17 mouse cellular contexts compared by ENCODE assay signal in the genomic region with DNA sequence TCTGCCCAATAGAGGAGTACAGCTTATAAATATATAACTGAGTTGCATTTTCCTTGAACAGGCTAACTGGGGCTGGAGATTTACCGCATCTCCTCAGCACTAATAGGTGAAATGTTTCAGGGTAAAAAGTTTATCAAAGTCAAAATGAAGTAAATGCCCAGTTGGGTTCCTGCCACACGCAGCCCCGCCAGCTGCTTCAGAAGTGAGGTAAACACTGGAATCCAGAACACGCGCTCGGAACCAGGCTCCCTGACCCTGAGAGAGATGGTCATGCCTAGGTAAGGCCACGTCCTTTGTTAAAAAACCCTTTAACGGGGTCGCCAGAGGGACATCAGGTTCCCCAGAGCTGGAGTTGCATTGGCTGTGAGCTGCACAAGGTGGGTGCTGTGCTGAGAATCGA. TPM values are rescaled to one million over a fixed set of nuclear protein-coding genes. Genes with fewer than 3 reads are reported as not detected.
DNase-seq lines count a peak whose midpoint lies in the region; ATAC-seq and TF ChIP-seq lines count a peak whose summit lies in the region.
"Had no signal": no experiment of that assay in that cellular context is flagged by ENCODE, and none has a peak within 500 bp of the region (broad histone marks: within the 10 kb centered on the region; RNA-seq: fewer than 3 reads in every experiment).

No protein-coding gene starts in this region.

- H3K27me3 ChIP-seq in heart, adult 2 months (ENCODE audit: control insufficient read depth, insufficient read depth, low read length) = no peaks in the 10 kb centered on the region
- no peaks in the 10 kb centered on the region for H3K27me3 ChIP-seq in heart, embryonic 13.5 days (replicated peaks)
- H3K27me3 ChIP-seq in heart, embryonic 16.5 days (ENCODE audit: control insufficient read depth, insufficient read depth, low read length) = no peaks in the 10 kb centered on the region
- H3K27me3 ChIP-seq: embryonic facial prominence, embryonic 12.5 days; forebrain, embryonic 15.5 days; hindbrain, embryonic 12.5 days had no signal

- no peak for TF ChIP-seq EP300 in heart, adult 2 months (IDR thresholded peaks at IDR 0.05; ENCODE audit: insufficient read depth, low read depth, low read length)

- DNase-seq in heart, adult 2 months = no peak
- no peak for DNase-seq in heart, adult 9 months (ENCODE audit: low spot score in 2 of 2)
- DNase-seq in heart, postnatal 10 days = no peak
- DNase-seq in kidney, postnatal 14 days = no peak
- DNase-seq: adrenal gland, adult 2 months; adrenal gland, postnatal 25 days; cerebellum, adult 8-10 months; cerebellum, postnatal 25 days; kidney, adult 8-10 months had no signal

- peaks cover 20% of the 10 kb centered on the region for H3K79me2 ChIP-seq in heart, adult 2 months (replicated peaks; ENCODE audit: control insufficient read depth, insufficient read depth, low read length)

- no peak for ATAC-seq in heart, embryonic 13.5 days (ENCODE audit: extremely low read depth, insufficient number of reproducible peaks, low FRiP score, low TSS enrichment)
- ATAC-seq in heart, embryonic 16.5 days (replicated peaks; ENCODE audit: extremely low read depth, insufficient read depth, low FRiP score) = no peak
- ATAC-seq: forebrain, embryonic 15.5 days; hindbrain, embryonic 16.5 days; inflammation-experienced regulatory T-cells, adult 6 months; intestine, postnatal 0 days had no signal

- peak overlapping the region; percentile 87 for H3K27ac ChIP-seq in heart, adult 2 months
- peak overlapping the region; percentile 94 for H3K27ac ChIP-seq in heart, embryonic 13.5 days (replicated peaks)
- H3K27ac ChIP-seq in heart, embryonic 16.5 days (ENCODE audit: low read length) = peak overlapping the region; percentile 88
- H3K27ac ChIP-seq: embryonic facial prominence, embryonic 12.5 days; forebrain, embryonic 15.5 days; hindbrain, embryonic 12.5 days had no signal

- H3K4me3 ChIP-seq in heart, adult 2 months = no peak overlapping the region
- no peak overlapping the region for H3K4me3 ChIP-seq in heart, embryonic 13.5 days
- H3K4me3 ChIP-seq in heart, embryonic 16.5 days (ENCODE audit: low read length) = no peak overlapping the region
- H3K4me3 ChIP-seq: embryonic facial prominence, embryonic 12.5 days; forebrain, embryonic 15.5 days; hindbrain, embryonic 12.5 days had no signal

- no peak for TF ChIP-seq POLR2A in heart, adult 2 months (IDR thresholded peaks at IDR 0.05; ENCODE audit: insufficient read depth, low read depth, low read length)

- WGBS in heart, adult 2 months = 86% methylated on average over 10 of the region's 10 CpGs
- 92% methylated on average over 10 of the region's 10 CpGs for WGBS in heart, embryonic 13.5 days
- 95% methylated on average over 10 of the region's 10 CpGs for WGBS in heart, embryonic 16.5 days

- H3K4me2 ChIP-seq in heart, embryonic 13.5 days = no peak overlapping the region
- H3K4me2 ChIP-seq in heart, embryonic 16.5 days (ENCODE audit: low read depth, low read length) = no peak overlapping the region
- H3K4me2 ChIP-seq: embryonic facial prominence, embryonic 12.5 days; forebrain, embryonic 15.5 days; hindbrain, embryonic 12.5 days had no signal

- peaks cover 11% of the 10 kb centered on the region for H3K36me3 ChIP-seq in heart, adult 2 months (ENCODE audit: control insufficient read depth, insufficient read depth, low read length)
- peaks cover 44% of the 10 kb centered on the region for H3K36me3 ChIP-seq in heart, embryonic 13.5 days
- H3K36me3 ChIP-seq in heart, embryonic 16.5 days (ENCODE audit: control insufficient read depth, insufficient read depth) = peaks cover 9% of the 10 kb centered on the region

- H3K9ac ChIP-seq in heart, adult 2 months (ENCODE audit: low read depth, low read length) = no peak overlapping the region
- no peak overlapping the region for H3K9ac ChIP-seq in heart, embryonic 13.5 days
- H3K9ac ChIP-seq in heart, embryonic 16.5 days (ENCODE audit: low read length) = no peak overlapping the region
- H3K9ac ChIP-seq: embryonic facial prominence, embryonic 12.5 days; forebrain, embryonic 15.5 days; hindbrain, embryonic 12.5 days had no signal

- intact Hi-C loops in heart, adult 2 months (cut with DNase I) = no loop called here
- intact Hi-C loops in heart, postnatal 10 days (cut with DNase I) = no loop called here

- TF ChIP-seq CTCF in heart, adult 2 months (IDR thresholded peaks at IDR 0.05) = no peak

- peaks cover 23% of the 10 kb centered on the region for H3K4me1 ChIP-seq in heart, adult 2 months (ENCODE audit: control insufficient read depth, insufficient read depth, low read length)
- H3K4me1 ChIP-seq in heart, embryonic 13.5 days = peaks cover 53% of the 10 kb centered on the region
- H3K4me1 ChIP-seq in heart, embryonic 16.5 days (ENCODE audit: control insufficient read depth, insufficient read depth, low read length) = peaks cover 29% of the 10 kb centered on the region
- H3K4me1 ChIP-seq: embryonic facial prominence, embryonic 12.5 days; forebrain, embryonic 15.5 days; hindbrain, embryonic 12.5 days had no signal

- no peaks in the 10 kb centered on the region for H3K9me3 ChIP-seq in heart, embryonic 13.5 days
- H3K9me3 ChIP-seq in heart, embryonic 16.5 days (replicated peaks; ENCODE audit: control insufficient read depth, low read length) = no peaks in the 10 kb centered on the region
- H3K9me3 ChIP-seq: embryonic facial prominence, embryonic 12.5 days; forebrain, embryonic 15.5 days; hindbrain, embryonic 12.5 days had no signal

RNA-seq across cellular contexts. Expression of a gene that starts 12.4 kb away (rescaled TPM):
- total RNA-seq in heart, adult 2 months (2021) = 100 to 1,000 TPM; 331 to 374 TPM
- 146 and 227 TPM in 2 replicates for polyA plus RNA-seq in heart, adult 2 months (2012; rRNA removed)
- polyA plus RNA-seq in heart, embryonic 13.5 days (2015; fragmentation: Nextera tagmentation; extraction: Ambion mirVana) = 13.5 and 15.0 TPM in 2 replicates
- total RNA-seq in heart, postnatal 10 days (2021) = 100 to 1,000 TPM; 136 to 143 TPM
- 17.8 and 19.5 TPM in 2 replicates for polyA plus RNA-seq in heart, embryonic 16.5 days (2015; fragmentation: Nextera tagmentation; extraction: Ambion mirVana)

RNA-seq across cellular contexts. Expression of a gene that starts 39.0 kb away (rescaled TPM):
- total RNA-seq in heart, adult 2 months (2021) = 10 to 100 TPM; 10.3 TPM
- 8.3 and 13.7 TPM in 2 replicates for polyA plus RNA-seq in heart, adult 2 months (2012; rRNA removed)
- 6.8 and 7.1 TPM in 2 replicates for polyA plus RNA-seq in heart, embryonic 13.5 days (2015; fragmentation: Nextera tagmentation; extraction: Ambion mirVana)
- 10 to 100 TPM; 16.0 to 18.9 TPM for total RNA-seq in heart, postnatal 10 days (2021)
- polyA plus RNA-seq in heart, embryonic 16.5 days (2015; fragmentation: Nextera tagmentation; extraction: Ambion mirVana) = 8.3 and 8.5 TPM in 2 replicates

RNA-seq across cellular contexts. Expression of a gene that starts 39.2 kb away (rescaled TPM):
- total RNA-seq in heart, adult 2 months (2021) = 10 to 100 TPM; 18.8 to 20.2 TPM
- polyA plus RNA-seq in heart, adult 2 months (2012; rRNA removed) = 6.8 and 9.7 TPM in 2 replicates
- 5.9 and 6.2 TPM in 2 replicates for polyA plus RNA-seq in heart, embryonic 13.5 days (2015; fragmentation: Nextera tagmentation; extraction: Ambion mirVana)
- 10 to 100 TPM; 19.5 to 20.5 TPM for total RNA-seq in heart, postnatal 10 days (2021)
- 6.9 and 7.3 TPM in 2 replicates for polyA plus RNA-seq in heart, embryonic 16.5 days (2015; fragmentation: Nextera tagmentation; extraction: Ambion mirVana)
